Mouse (Mus musculus) neural tube, embryonic 12.5 days (tissue): ENCODE results near the gene Ift20. TPM values are rescaled to one million over a fixed set of nuclear protein-coding genes. Genes with fewer than 3 reads are reported as not detected.

ENCODE experiments used
- ATAC-seq: fragments of 200-750 bp; cut with Nextera tagmentation; 2 replicates; pipeline ENCODE4 v1.8.0; 2017; ENCODE audit warnings: low read depth, mild to moderate bottlenecking, moderate TSS enrichment, moderate library complexity; ENCODE audit not compliant: low FRiP score
- H3K27ac ChIP-seq: fragments of 300-500 bp; sonication (generic); 2 replicates; pipeline ENCODE4 v1.5.1; 2016
- H3K27me3 ChIP-seq: fragments of 300-500 bp; sonication (generic); replicated peaks from 2 replicates; pipeline ENCODE4 v1.6.1; 2016; ENCODE audit warnings: mild to moderate bottlenecking
- H3K36me3 ChIP-seq: fragments of 300-500 bp; sonication (generic); 2 replicates; pipeline ENCODE4 v1.6.1; 2016; ENCODE audit warnings: mild to moderate bottlenecking
- H3K4me1 ChIP-seq: fragments of 300-500 bp; sonication (generic); 2 replicates; pipeline ENCODE4 v1.6.1; 2016
- H3K4me2 ChIP-seq: fragments of 300-500 bp; sonication (generic); replicated peaks from 2 replicates; pipeline ENCODE4 v1.6.1; 2016; ENCODE audit warnings: mild to moderate bottlenecking
- H3K4me3 ChIP-seq: fragments of 300-500 bp; sonication (generic); 2 replicates; pipeline ENCODE4 v1.5.1; 2016
- H3K9ac ChIP-seq: fragments of 300-500 bp; sonication (generic); 2 replicates; pipeline ENCODE4 v1.6.1; 2016; ENCODE audit warnings: mild to moderate bottlenecking
- H3K9me3 ChIP-seq: fragments of 300-500 bp; sonication (generic); 2 replicates; pipeline ENCODE4 v1.6.1; 2016; ENCODE audit warnings: mild to moderate bottlenecking
- WGBS: fragments of 180-500 bp; shearing (Covaris S2); methylation state at CpG from one replicate; pipeline ENCODE4 v1.1.7; 2016; 5-methylcytosine and 5-hydroxymethylcytosine counted together
- polyA plus RNA-seq: library from polyadenylated mRNA; unstranded; fragments of >200 nt; fragmentation: Nextera tagmentation; extraction: Ambion mirVana; gene quantifications from 2 replicates; pipeline ENCODE4 v1.2.1, GENCODE M21; 2016

Ift20 gene
- polyA plus RNA-seq, 1 experiment from 2014 or later = 102 TPM

GRCm38 (mm10) chr11:78505430-78505829, 30.7 kb upstream of the Ift20 start:
- ATAC-seq = no peak
- Histone ChIP-seq H3K4me1 (no peaks in the 10 kb centered on the region), H3K9me3 (no peaks in the 10 kb centered on the region), H3K4me3 (no peak overlapping the region), H3K27ac (no peak overlapping the region), H3K4me2 (no peak overlapping the region), H3K27me3 (peaks cover 11% of the 10 kb centered on the region), H3K9ac (no peak overlapping the region), H3K36me3 (peaks cover 31% of the 10 kb centered on the region)
- 78% methylated on average over 3 of the region's 3 CpGs for WGBS

GRCm38 (mm10) chr11:78509148-78509547, 27.0 kb upstream of the Ift20 start:
- H3K4me2 ChIP-seq = no peak overlapping the region
- H3K9ac ChIP-seq = no peak overlapping the region
- no peak overlapping the region for H3K4me3 ChIP-seq
- 86% methylated on average over 5 of the region's 5 CpGs for WGBS
- no peak for ATAC-seq
- H3K9me3 ChIP-seq = no peaks in the 10 kb centered on the region
- peaks cover 21% of the 10 kb centered on the region for H3K4me1 ChIP-seq
- H3K27me3 ChIP-seq = no peaks in the 10 kb centered on the region
- no peak overlapping the region for H3K27ac ChIP-seq
- peaks cover 31% of the 10 kb centered on the region for H3K36me3 ChIP-seq

GRCm38 (mm10) chr11:78512025-78512957, 23.9 kb upstream of the Ift20 start, which contains the start of the genes Tmem199 and Poldip2:
TSS of gene Tmem199 (minus strand) at chr11:78512172.
TSS of gene Poldip2 (plus strand) at chr11:78512193.
- 2% methylated on average over 65 of the region's 67 CpGs for WGBS
- Histone ChIP-seq H3K4me2 (peak within 1 kb of the TSS; percentile 90), H3K4me3 (peak within 1 kb of the TSS; percentile 89), H3K27ac (peak within 1 kb of the TSS; percentile 59; the same call in 1 of the 2 replicates), H3K36me3 (peaks cover 42% of the 10 kb centered on the region), H3K27me3 (no peaks in the 10 kb centered on the region), H3K9me3 (no peaks in the 10 kb centered on the region), H3K4me1 (peaks cover 21% of the 10 kb centered on the region), H3K9ac (peak within 1 kb of the TSS; percentile 92)
- ATAC-seq = peak; percentile 95

- WGBS = 79% methylated on average over 3 of the region's 3 CpGs
- peaks cover 21% of the 10 kb centered on the region for H3K4me1 ChIP-seq
- peak overlapping the region; percentile 90 for H3K4me2 ChIP-seq
- ATAC-seq = no peak
- H3K9ac ChIP-seq = no peak overlapping the region
- peak overlapping the region; percentile 89 for H3K4me3 ChIP-seq
- H3K36me3 ChIP-seq = peaks cover 41% of the 10 kb centered on the region
- no peaks in the 10 kb centered on the region for H3K27me3 ChIP-seq
- no peak overlapping the region for H3K27ac ChIP-seq
- no peaks in the 10 kb centered on the region for H3K9me3 ChIP-seq
These were observed 22.9 kb upstream of the Ift20 start for GRCm38 (mm10) chr11:78513106-78513790.

GRCm38 (mm10) chr11:78515549-78516325, 20.4 kb upstream of the Ift20 start:
- no peak overlapping the region for H3K27ac ChIP-seq
- H3K9ac ChIP-seq = no peak overlapping the region
- no peak for ATAC-seq
- H3K4me2 ChIP-seq = no peak overlapping the region
- peaks cover 21% of the 10 kb centered on the region for H3K4me1 ChIP-seq
- H3K9me3 ChIP-seq = no peaks in the 10 kb centered on the region
- WGBS = 62% methylated on average over 2 of the region's 2 CpGs
- H3K36me3 ChIP-seq = peaks cover 55% of the 10 kb centered on the region
- no peaks in the 10 kb centered on the region for H3K27me3 ChIP-seq
- H3K4me3 ChIP-seq = no peak overlapping the region

- no peak for ATAC-seq
- Histone ChIP-seq H3K9me3 (no peaks in the 10 kb centered on the region), H3K27me3 (no peaks in the 10 kb centered on the region), H3K36me3 (peaks cover 87% of the 10 kb centered on the region), H3K4me3 (no peak overlapping the region), H3K27ac (no peak overlapping the region), H3K9ac (no peak overlapping the region), H3K4me1 (no peaks in the 10 kb centered on the region), H3K4me2 (no peak overlapping the region)
- 92% methylated on average over 10 of the region's 10 CpGs for WGBS
These were observed 17.2 kb upstream of the Ift20 start for GRCm38 (mm10) chr11:78518931-78519330.

- Histone ChIP-seq H3K36me3 (peaks cover 90% of the 10 kb centered on the region), H3K9me3 (no peaks in the 10 kb centered on the region), H3K4me3 (no peak overlapping the region), H3K4me2 (no peak overlapping the region), H3K9ac (no peak overlapping the region), H3K27ac (no peak overlapping the region), H3K4me1 (no peaks in the 10 kb centered on the region), H3K27me3 (no peaks in the 10 kb centered on the region)
- WGBS = 91% methylated on average over 3 of the region's 3 CpGs
- ATAC-seq = no peak
These were observed 14.3 kb upstream of the Ift20 start for GRCm38 (mm10) chr11:78521880-78522279.

GRCm38 (mm10) chr11:78522481-78522997, 13.6 kb upstream of the Ift20 start:
- Histone ChIP-seq H3K27me3 (no peaks in the 10 kb centered on the region), H3K27ac (no peak overlapping the region), H3K4me1 (no peaks in the 10 kb centered on the region), H3K9ac (no peak overlapping the region), H3K9me3 (no peaks in the 10 kb centered on the region), H3K36me3 (peaks cover 95% of the 10 kb centered on the region), H3K4me3 (no peak overlapping the region), H3K4me2 (no peak overlapping the region)
- no peak for ATAC-seq
- 88% methylated on average over 1 of the region's 1 CpGs for WGBS

GRCm38 (mm10) chr11:78523241-78523955, 12.8 kb upstream of the Ift20 start:
- H3K9ac ChIP-seq = no peak overlapping the region
- no peaks in the 10 kb centered on the region for H3K4me1 ChIP-seq
- H3K9me3 ChIP-seq = no peaks in the 10 kb centered on the region
- H3K4me2 ChIP-seq = no peak overlapping the region
- H3K27me3 ChIP-seq = no peaks in the 10 kb centered on the region
- no peak for ATAC-seq
- peaks cover 95% of the 10 kb centered on the region for H3K36me3 ChIP-seq
- no peak overlapping the region for H3K27ac ChIP-seq
- WGBS = 77% methylated on average over 9 of the region's 9 CpGs
- no peak overlapping the region for H3K4me3 ChIP-seq

GRCm38 (mm10) chr11:78524838-78525237, 11.3 kb upstream of the Ift20 start:
- Histone ChIP-seq H3K9ac (no peak overlapping the region), H3K4me1 (no peaks in the 10 kb centered on the region), H3K27me3 (no peaks in the 10 kb centered on the region), H3K9me3 (no peaks in the 10 kb centered on the region), H3K4me3 (no peak overlapping the region), H3K4me2 (no peak overlapping the region), H3K36me3 (peaks cover 96% of the 10 kb centered on the region), H3K27ac (no peak overlapping the region)
- no peak for ATAC-seq
- 92% methylated on average over 2 of the region's 2 CpGs for WGBS

GRCm38 (mm10) chr11:78528714-78529113, 7.4 kb upstream of the Ift20 start:
- H3K4me3 ChIP-seq = no peak overlapping the region
- 87% methylated on average over 9 of the region's 9 CpGs for WGBS
- no peaks in the 10 kb centered on the region for H3K9me3 ChIP-seq
- no peaks in the 10 kb centered on the region for H3K4me1 ChIP-seq
- no peak overlapping the region for H3K27ac ChIP-seq
- no peaks in the 10 kb centered on the region for H3K27me3 ChIP-seq
- no peak overlapping the region for H3K4me2 ChIP-seq
- ATAC-seq = no peak
- H3K9ac ChIP-seq = 0 out of 2 replicates have a peak overlapping the region, but pooled peaks have one; percentile 1
- peaks cover 68% of the 10 kb centered on the region for H3K36me3 ChIP-seq
